Mouse (Mus musculus): ENCODE measurements at regions not wholly inside any gene's neighbourhood (a gene's known extent, or its start where the extent isn't known, plus 50 kb on each side); places are given as distances from the start of the nearest gene placed in this dataset.

DNA sequence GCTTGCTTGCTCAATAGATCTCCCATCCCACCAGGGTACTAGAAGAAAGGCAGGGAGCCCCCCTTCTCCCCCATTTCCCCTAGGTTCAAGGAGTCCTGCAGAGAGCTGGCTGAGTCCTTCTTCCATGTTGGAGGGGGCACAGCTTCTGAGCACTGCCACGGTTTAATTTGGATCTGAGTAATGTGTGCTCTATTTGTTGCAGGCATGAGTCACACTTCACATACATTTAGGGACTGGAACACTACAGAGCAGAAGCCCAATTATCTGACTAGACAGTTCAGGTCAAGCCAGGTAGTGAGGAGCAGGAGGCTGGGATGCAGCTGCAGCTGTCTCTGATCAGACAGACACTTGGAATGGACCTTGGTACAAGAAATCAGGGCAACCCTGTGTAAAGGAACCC, 644.1 kb upstream of the Fam19a5 start:
- Histone ChIP-seq H3K4me1 (replicated peaks; ENCODE audit: control insufficient read depth, insufficient read depth, low read length) (no peaks in the 10 kb centered on the region), H3K27ac (ENCODE audit: low read depth) (no peak overlapping the region), H3K27me3 (replicated peaks; ENCODE audit: control insufficient read depth, insufficient read depth, low read length) (no peaks in the 10 kb centered on the region), H3K4me3 (ENCODE audit: low read depth, low read length) (no peak overlapping the region), H3K9me3 (ENCODE audit: control insufficient read depth, low read length) (no peaks in the 10 kb centered on the region), H3K4me2 (ENCODE audit: low read length) (no peak overlapping the region), H3K36me3 (ENCODE audit: control insufficient read depth, insufficient read depth, low read length) (no peaks in the 10 kb centered on the region), H3K9ac (ENCODE audit: low read length) (no peak overlapping the region)
- ATAC-seq (replicated peaks; ENCODE audit: low FRiP score, low TSS enrichment, low read depth): no peak
- no peak for DNase-seq (ENCODE audit: low spot score)
- WGBS: 75% methylated on average over 1 of the region's 1 CpGs

DNA sequence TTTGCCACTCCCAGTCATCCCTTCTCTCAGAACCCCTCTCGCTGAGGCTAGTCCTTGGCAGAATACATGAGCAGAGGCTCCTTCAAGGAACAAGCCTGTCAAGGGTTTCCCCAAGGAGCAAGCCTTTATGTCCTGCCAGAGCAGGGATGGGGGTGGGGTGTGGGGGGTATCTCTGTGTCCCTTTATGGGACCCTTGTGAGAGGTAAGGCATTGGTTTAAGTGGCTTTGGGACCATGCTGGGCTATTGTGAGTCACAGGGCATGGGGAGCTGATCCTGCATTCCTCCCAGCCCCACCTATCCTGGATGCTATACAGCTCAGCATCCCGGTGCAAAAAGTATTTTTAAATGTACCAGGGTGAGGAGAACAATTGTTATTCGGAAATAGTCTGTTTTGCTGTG, 641.1 kb upstream of the Fam19a5 start:
- Histone ChIP-seq H3K27ac (ENCODE audit: low read depth) (no peak overlapping the region), H3K4me2 (ENCODE audit: low read length) (no peak overlapping the region), H3K27me3 (replicated peaks; ENCODE audit: control insufficient read depth, insufficient read depth, low read length) (no peaks in the 10 kb centered on the region), H3K9me3 (ENCODE audit: control insufficient read depth, low read length) (no peaks in the 10 kb centered on the region), H3K36me3 (ENCODE audit: control insufficient read depth, insufficient read depth, low read length) (no peaks in the 10 kb centered on the region), H3K4me1 (replicated peaks; ENCODE audit: control insufficient read depth, insufficient read depth, low read length) (no peaks in the 10 kb centered on the region), H3K9ac (ENCODE audit: low read length) (no peak overlapping the region), H3K4me3 (ENCODE audit: low read depth, low read length) (no peak overlapping the region)
- DNase-seq (ENCODE audit: low spot score): no peak
- 38% methylated on average over 3 of the region's 3 CpGs for WGBS
- ATAC-seq (replicated peaks; ENCODE audit: low FRiP score, low TSS enrichment, low read depth): no peak

DNA sequence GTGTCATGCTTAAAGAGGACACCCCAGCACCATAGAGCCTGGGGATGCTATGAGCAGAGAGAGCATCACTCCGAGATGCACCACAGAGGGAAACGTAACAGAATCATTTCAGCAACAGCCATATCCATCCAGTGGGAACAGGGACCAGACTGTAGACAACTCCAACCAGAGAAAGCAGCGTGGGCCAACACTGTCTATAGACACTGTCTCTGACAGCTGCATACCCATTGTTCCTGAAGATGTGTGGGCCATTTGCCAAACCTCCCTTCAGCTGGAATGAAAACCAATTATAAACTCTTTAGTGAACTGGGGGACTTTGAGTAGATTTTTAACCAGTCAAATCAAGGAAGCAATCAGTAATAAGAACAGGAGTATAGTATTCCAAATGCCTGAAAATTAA, 630.8 kb upstream of the Fam19a5 start:
- no peak overlapping the region for H3K4me3 ChIP-seq (ENCODE audit: low read depth, low read length)
- H3K27ac ChIP-seq (ENCODE audit: low read depth): no peak overlapping the region
- ATAC-seq (replicated peaks; ENCODE audit: low FRiP score, low TSS enrichment, low read depth): no peak
- no peak for DNase-seq (ENCODE audit: low spot score)
- no peak overlapping the region for H3K4me2 ChIP-seq (ENCODE audit: low read length)
- H3K36me3 ChIP-seq (ENCODE audit: control insufficient read depth, insufficient read depth, low read length): no peaks in the 10 kb centered on the region
- WGBS: 85% methylated on average over 3 of the region's 3 CpGs
- H3K9me3 ChIP-seq (ENCODE audit: control insufficient read depth, low read length): no peaks in the 10 kb centered on the region
- H3K9ac ChIP-seq (ENCODE audit: low read length): no peak overlapping the region
- H3K27me3 ChIP-seq (replicated peaks; ENCODE audit: control insufficient read depth, insufficient read depth, low read length): no peaks in the 10 kb centered on the region
- H3K4me1 ChIP-seq (replicated peaks; ENCODE audit: control insufficient read depth, insufficient read depth, low read length): no peaks in the 10 kb centered on the region

DNA sequence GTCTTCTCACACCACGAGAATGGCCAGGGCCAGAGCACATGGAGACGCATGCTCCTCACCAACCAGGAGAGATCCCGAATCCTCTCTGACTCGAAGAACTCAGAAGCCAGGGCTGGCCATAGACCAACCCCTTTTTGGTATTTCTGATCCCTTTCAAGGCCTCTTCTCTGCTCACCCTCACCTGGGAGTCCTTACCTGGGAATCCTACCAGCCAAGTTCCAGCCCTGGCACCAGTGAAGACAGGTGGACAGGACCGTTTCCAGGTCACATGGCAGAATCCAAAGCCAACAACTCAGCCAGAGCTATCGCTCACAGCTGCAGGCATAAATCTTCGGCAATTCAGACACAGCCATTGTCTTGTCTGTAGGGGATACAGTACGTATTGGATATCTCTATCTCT, 626.2 kb upstream of the Fam19a5 start:
- DNase-seq (ENCODE audit: low spot score): no peak
- H3K4me3 ChIP-seq (ENCODE audit: low read depth, low read length): no peak overlapping the region
- no peak overlapping the region for H3K4me2 ChIP-seq (ENCODE audit: low read length)
- no peaks in the 10 kb centered on the region for H3K27me3 ChIP-seq (replicated peaks; ENCODE audit: control insufficient read depth, insufficient read depth, low read length)
- H3K9me3 ChIP-seq (ENCODE audit: control insufficient read depth, low read length): no peaks in the 10 kb centered on the region
- 87% methylated on average over 8 of the region's 8 CpGs for WGBS
- H3K9ac ChIP-seq (ENCODE audit: low read length): no peak overlapping the region
- ATAC-seq (replicated peaks; ENCODE audit: low FRiP score, low TSS enrichment, low read depth): no peak
- no peak overlapping the region for H3K27ac ChIP-seq (ENCODE audit: low read depth)
- no peaks in the 10 kb centered on the region for H3K36me3 ChIP-seq (ENCODE audit: control insufficient read depth, insufficient read depth, low read length)
- H3K4me1 ChIP-seq (replicated peaks; ENCODE audit: control insufficient read depth, insufficient read depth, low read length): no peaks in the 10 kb centered on the region

DNA sequence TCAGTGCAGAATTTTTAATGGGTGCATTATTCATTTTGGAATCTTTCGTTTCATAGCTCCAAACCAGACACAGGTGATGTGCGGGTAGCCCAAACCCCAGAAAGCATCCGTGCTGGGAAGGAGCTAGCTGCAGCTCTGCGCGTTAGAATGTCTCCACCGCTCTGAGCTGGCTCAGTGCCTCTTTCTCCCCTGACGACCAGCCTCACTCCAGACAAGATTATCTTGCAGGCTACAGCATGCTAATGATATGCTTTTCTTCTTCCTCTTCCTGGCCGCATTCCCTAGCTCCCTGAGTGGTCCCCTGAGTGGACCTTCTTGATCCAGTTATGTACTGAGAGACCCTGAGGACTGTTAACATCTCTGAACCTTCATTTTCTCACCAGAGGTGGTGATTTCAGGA, 624.4 kb upstream of the Fam19a5 start:
- no peaks in the 10 kb centered on the region for H3K27me3 ChIP-seq (replicated peaks; ENCODE audit: control insufficient read depth, insufficient read depth, low read length)
- H3K4me1 ChIP-seq (replicated peaks; ENCODE audit: control insufficient read depth, insufficient read depth, low read length): no peaks in the 10 kb centered on the region
- no peak for ATAC-seq (replicated peaks; ENCODE audit: low FRiP score, low TSS enrichment, low read depth)
- H3K4me3 ChIP-seq (ENCODE audit: low read depth, low read length): no peak overlapping the region
- DNase-seq (ENCODE audit: low spot score): no peak
- H3K9me3 ChIP-seq (ENCODE audit: control insufficient read depth, low read length): no peaks in the 10 kb centered on the region
- no peaks in the 10 kb centered on the region for H3K36me3 ChIP-seq (ENCODE audit: control insufficient read depth, insufficient read depth, low read length)
- no peak overlapping the region for H3K27ac ChIP-seq (ENCODE audit: low read depth)
- H3K9ac ChIP-seq (ENCODE audit: low read length): no peak overlapping the region
- no peak overlapping the region for H3K4me2 ChIP-seq (ENCODE audit: low read length)
- WGBS: 54% methylated on average over 8 of the region's 8 CpGs

DNA sequence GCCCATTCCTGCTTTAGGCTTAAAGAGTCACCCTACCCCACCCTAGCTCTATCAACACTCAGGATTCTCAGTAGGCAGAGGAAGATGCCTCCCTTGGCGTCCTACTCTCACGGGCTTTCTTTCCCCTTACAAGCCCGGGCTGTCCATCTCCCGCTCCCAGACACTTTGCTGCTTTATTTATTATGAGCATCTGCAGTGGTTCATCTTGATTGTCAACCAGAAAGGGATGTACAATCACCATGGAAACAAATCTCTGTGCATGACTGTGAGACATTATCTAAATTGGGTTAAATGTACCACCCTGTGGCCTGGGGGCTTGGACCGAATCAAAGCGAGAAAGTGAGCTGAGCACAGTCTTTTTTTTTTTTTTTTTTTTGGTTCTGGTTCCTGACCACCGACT, 623.9 kb upstream of the Fam19a5 start:
- Histone ChIP-seq H3K9me3 (ENCODE audit: control insufficient read depth, low read length) (no peaks in the 10 kb centered on the region), H3K9ac (ENCODE audit: low read length) (no peak overlapping the region), H3K4me2 (ENCODE audit: low read length) (no peak overlapping the region), H3K4me3 (ENCODE audit: low read depth, low read length) (no peak overlapping the region), H3K4me1 (replicated peaks; ENCODE audit: control insufficient read depth, insufficient read depth, low read length) (no peaks in the 10 kb centered on the region), H3K36me3 (ENCODE audit: control insufficient read depth, insufficient read depth, low read length) (no peaks in the 10 kb centered on the region), H3K27ac (ENCODE audit: low read depth) (no peak overlapping the region), H3K27me3 (replicated peaks; ENCODE audit: control insufficient read depth, insufficient read depth, low read length) (no peaks in the 10 kb centered on the region)
- DNase-seq (ENCODE audit: low spot score) (no peak), ATAC-seq (replicated peaks; ENCODE audit: low FRiP score, low TSS enrichment, low read depth) (no peak)
- 44% methylated on average over 7 of the region's 7 CpGs for WGBS

DNA sequence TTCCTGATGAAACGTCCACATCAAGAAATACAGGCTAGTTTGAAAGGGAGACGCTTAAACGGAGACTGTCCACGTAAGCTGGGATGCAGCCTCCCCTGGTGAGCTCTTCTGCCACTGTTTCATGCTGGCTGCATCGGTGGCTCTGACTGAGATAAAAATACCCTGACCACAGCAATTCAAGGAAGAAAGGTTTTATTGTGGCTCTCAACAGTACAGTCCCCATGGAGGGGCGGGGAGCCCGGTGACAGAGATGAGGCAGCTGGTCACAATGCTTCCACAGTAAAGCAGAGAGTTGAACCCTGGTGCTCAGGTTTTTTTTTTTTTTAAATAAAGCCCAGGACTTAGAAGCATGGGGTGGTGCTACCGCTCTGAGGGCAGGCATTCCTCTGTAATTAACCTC, 622.7 kb upstream of the Fam19a5 start:
- ATAC-seq (replicated peaks; ENCODE audit: low FRiP score, low TSS enrichment, low read depth) (no peak), DNase-seq (ENCODE audit: low spot score) (no peak)
- Histone ChIP-seq H3K27me3 (replicated peaks; ENCODE audit: control insufficient read depth, insufficient read depth, low read length) (no peaks in the 10 kb centered on the region), H3K9ac (ENCODE audit: low read length) (no peak overlapping the region), H3K4me3 (ENCODE audit: low read depth, low read length) (no peak overlapping the region), H3K9me3 (ENCODE audit: control insufficient read depth, low read length) (no peaks in the 10 kb centered on the region), H3K27ac (ENCODE audit: low read depth) (no peak overlapping the region), H3K4me2 (ENCODE audit: low read length) (no peak overlapping the region), H3K36me3 (ENCODE audit: control insufficient read depth, insufficient read depth, low read length) (no peaks in the 10 kb centered on the region), H3K4me1 (replicated peaks; ENCODE audit: control insufficient read depth, insufficient read depth, low read length) (no peaks in the 10 kb centered on the region)
- WGBS: 33% methylated on average over 8 of the region's 8 CpGs

DNA sequence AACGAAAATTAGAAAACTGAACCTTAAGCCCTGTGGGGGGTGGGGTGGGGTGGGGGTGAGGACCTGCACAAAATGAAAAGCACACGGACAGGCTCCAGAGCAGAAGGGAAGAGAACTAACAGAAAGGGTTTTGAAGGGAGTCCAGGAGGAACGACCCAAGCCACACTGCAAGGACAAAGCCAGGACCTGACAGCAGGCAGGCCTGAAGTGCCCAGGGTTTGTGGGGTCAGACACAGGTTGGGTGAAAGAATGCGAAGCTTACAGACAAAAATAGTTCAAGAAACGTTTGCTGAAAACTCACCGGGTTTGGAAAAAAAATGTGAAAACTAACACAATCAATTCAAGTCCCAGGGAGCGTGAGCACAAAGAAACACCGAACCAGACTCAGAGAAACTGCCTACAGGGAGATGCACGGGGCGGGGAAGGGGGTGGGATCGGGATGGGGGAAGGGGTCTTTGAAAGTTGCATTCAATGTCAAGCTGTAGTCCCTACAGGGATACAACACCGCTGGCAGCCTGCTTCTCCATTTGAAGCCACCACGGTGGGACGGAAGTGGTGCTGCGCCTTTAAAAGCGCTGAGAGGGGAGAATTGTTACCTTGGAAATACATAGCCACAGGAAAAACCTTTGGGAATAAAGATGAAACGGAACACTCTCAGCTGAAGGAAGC, 618.9 kb upstream of the Fam19a5 start:
- Histone ChIP-seq H3K4me3 (ENCODE audit: low read depth, low read length) (no peak overlapping the region), H3K27me3 (replicated peaks; ENCODE audit: control insufficient read depth, insufficient read depth, low read length) (no peaks in the 10 kb centered on the region), H3K36me3 (ENCODE audit: control insufficient read depth, insufficient read depth, low read length) (no peaks in the 10 kb centered on the region), H3K4me2 (ENCODE audit: low read length) (no peak overlapping the region), H3K9me3 (ENCODE audit: control insufficient read depth, low read length) (no peaks in the 10 kb centered on the region), H3K27ac (ENCODE audit: low read depth) (no peak overlapping the region), H3K4me1 (replicated peaks; ENCODE audit: control insufficient read depth, insufficient read depth, low read length) (no peaks in the 10 kb centered on the region), H3K9ac (ENCODE audit: low read length) (no peak overlapping the region)
- WGBS: 15% methylated on average over 17 of the region's 17 CpGs
- no peak for ATAC-seq (replicated peaks; ENCODE audit: low FRiP score, low TSS enrichment, low read depth)
- no peak for DNase-seq (ENCODE audit: low spot score)

DNA sequence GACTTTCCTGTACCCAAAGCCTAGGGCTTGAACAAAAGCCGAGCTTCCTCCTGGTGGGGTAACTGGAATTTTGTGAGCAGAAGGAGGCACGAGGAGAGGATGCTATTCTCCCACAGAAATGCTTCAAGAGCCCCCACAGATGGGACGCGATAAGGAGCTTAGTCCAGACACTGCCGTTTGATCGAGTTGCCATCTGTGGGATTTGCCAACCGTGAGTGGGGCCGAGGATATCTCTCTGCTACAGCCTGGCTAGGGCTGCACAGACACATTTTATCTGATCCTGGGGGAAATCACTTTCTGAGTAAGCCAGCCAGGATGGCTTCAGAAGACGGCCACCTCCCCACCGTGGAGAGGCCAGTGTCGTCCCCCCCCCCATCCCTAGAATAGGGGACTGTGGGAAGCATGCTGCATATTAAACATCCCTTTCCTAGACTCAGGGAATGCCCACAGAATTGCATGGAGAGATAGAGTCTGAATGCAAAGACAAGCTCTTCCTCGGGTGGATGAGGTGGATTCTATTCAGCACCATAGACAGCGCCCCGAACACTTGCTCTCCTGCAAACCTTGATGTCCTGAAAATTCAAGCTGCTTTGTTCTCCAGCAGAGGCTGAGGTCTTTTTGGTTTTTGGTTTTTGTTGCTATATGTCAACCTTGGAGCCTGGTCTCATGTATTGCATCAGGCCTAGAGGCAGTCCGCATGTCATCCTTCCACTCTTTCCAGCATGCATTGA, 611.6 kb upstream of the Fam19a5 start:
- H3K4me3 ChIP-seq (ENCODE audit: low read depth, low read length): no peak overlapping the region
- no peak overlapping the region for H3K4me2 ChIP-seq (ENCODE audit: low read length)
- H3K36me3 ChIP-seq (ENCODE audit: control insufficient read depth, insufficient read depth, low read length): no peaks in the 10 kb centered on the region
- H3K27ac ChIP-seq (ENCODE audit: low read depth): no peak overlapping the region
- no peaks in the 10 kb centered on the region for H3K9me3 ChIP-seq (ENCODE audit: control insufficient read depth, low read length)
- ATAC-seq (replicated peaks; ENCODE audit: low FRiP score, low TSS enrichment, low read depth) (no peak), DNase-seq (ENCODE audit: low spot score) (peak; percentile 87)
- no peaks in the 10 kb centered on the region for H3K27me3 ChIP-seq (replicated peaks; ENCODE audit: control insufficient read depth, insufficient read depth, low read length)
- 61% methylated on average over 15 of the region's 15 CpGs for WGBS
- H3K9ac ChIP-seq (ENCODE audit: low read length): no peak overlapping the region
- H3K4me1 ChIP-seq (replicated peaks; ENCODE audit: control insufficient read depth, insufficient read depth, low read length): no peaks in the 10 kb centered on the region
